Mouse (Mus musculus) megakaryocyte-erythroid progenitor cell, adult 5-6 weeks (primary cell): ENCODE results near the gene Scnn1g. TPM values are rescaled to one million over a fixed set of nuclear protein-coding genes. Genes with fewer than 3 reads are reported as not detected.

Experiments
- ATAC-seq: replicated peaks from 2 replicates; pipeline ENCODE4 v1.8.0; 2016; ENCODE audit warnings: mild to moderate bottlenecking, inconsistent platforms; ENCODE audit not compliant: severe bottlenecking, poor library complexity, low FRiP score, low TSS enrichment
- total RNA-seq, 2 experiments: library from RNA; stranded (forward) in 1 of 2; stranded (reverse) in 1 of 2; fragments of 200-1000, 215-1000 nt in 1 of 2; fragments of >200 nt in 1 of 2; fragmentation: Nextera tagmentation in 1 of 2; gene quantifications; 2 replicates each; pipeline ENCODE4 v1.2.3; 2014 to 2017

Gene Scnn1g
- total RNA-seq (2014; fragmentation: Nextera tagmentation) (not detected in 2 replicates), total RNA-seq (2017) (not detected in 2 replicates)

DNA sequence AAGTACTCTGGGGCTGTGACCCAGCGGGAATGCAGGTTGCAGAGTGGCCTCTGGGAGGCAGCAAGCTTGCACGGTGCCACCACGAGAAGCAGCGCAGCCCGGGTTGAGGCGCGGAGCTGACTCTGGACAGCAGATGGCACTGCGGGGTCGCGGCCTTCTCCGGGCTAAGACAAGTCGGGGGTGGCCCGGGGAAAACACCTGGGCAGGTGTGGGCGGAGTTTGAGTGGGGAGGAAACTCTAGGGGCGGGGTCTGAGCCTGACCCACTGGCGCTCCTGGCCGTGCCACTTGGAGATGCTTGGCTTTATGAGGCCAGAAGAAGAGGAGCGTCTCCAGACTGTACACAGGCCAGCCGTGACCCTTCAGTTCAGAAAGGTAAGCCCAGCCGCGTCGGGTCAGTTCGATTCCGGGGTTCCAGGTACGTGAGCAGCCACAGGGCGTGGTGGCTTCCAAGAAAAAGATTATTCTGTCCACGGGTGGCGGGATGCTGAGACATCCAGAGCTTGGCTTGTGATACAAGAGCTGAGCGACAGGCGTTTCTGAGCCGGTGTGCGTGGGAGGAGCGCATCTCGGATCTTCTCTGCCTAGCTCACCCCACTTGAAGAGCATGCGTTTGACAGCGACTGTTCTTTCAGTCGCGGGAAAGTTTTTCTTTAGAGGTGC, at the start of gene Scnn1g:
TSS of gene Scnn1g (plus strand) at position 309 of the 661 bp plus-strand sequence.
- peak; percentile 100 for ATAC-seq

DNA sequence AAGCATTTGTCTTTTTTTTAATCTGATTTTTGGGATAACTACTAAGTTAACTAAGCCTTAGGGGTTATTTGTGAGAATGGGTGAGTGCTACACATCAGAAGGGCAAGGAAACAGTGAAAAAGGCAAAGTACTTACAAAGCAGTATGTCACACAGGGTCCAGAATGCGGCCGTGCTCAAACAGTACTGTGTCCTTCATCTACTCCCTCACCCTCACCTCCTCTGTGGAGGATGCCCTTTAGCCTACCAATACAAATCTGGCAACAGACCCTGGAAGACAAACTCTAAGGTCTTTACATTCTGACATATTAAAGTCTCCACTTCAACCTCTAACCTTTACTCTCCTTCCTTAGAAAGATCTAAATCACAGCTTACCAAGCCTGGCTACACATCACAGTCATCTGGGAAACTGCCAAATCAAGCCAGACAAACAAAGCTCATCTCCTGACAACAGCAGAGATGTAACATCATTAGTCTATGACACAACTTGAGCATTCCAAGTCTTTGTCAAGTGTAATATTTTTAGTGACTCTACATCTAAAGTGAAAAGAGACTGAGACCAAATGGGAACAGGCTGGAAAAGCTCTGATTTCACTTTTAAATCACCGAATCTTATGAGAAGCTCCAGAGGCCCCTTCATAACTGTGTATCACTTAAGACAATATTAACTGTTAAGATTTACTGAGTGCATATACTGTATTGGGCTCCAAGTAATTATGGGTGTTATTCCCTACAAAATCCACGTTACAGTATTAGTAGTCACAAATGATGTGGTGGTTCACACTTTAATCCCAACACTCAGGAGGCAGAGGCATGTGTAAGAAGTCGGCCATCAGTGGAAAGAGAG, 48.9 kb upstream of the Scnn1g start:
- ATAC-seq, result no peak

DNA sequence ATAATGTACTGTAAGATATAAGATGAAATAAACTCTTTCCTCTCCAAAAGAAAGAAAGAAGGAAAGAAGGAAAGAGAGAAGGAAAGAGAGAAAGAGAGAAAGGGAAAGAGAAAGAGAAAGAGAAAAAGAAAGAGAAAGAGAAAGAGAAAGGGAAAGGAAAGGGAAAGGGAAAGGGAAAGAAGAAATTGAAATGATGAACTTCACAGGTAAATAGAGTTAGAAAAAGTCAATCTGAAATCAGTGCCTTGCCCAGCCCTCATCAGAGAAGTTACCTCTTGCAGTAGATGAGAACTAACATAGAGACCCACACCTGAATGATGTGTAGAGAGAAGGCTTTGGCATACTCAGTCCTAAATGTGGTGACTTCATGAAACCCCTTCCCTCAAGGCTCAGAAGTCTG, 44.9 kb upstream of the Scnn1g start:
- ATAC-seq, result no peak

DNA sequence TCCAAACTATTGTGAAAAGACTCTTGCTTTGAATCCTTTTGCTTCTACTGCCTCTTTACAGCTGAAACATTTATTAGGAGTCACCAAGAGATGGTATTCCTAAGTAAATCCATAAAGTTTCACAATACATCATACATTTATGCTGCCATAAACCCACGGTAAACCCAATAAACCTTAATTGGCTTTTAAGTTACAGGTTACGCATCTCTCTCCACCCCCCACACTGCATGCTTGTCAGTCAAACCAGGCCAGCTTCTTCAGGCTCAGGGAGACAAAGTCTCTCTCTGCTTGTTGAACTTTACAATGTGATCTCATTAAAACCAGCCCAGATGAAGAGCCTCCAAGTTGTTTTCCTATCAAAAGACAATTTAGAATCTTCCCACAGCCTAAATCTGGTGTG, 42.5 kb upstream of the Scnn1g start:
- ATAC-seq, result no peak

DNA sequence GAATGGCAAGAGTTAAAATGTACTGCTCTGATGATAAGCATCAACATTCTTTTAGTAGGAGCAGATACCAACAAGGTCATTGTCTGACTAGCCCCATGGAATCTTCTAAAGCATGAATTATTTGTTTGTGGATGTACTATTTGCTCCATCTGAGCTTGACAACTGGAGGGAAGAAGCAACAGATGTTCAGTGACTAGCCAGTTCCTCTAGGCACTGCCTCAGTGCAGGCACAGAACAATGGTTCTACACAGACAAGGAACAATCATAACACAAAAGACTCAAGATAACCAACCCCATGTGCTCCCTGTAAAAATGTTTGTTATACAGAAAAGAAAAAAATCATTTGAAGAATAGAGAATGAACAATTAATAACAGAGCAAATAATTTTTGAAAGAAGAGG, 37.1 kb upstream of the Scnn1g start:
- no peak for ATAC-seq

DNA sequence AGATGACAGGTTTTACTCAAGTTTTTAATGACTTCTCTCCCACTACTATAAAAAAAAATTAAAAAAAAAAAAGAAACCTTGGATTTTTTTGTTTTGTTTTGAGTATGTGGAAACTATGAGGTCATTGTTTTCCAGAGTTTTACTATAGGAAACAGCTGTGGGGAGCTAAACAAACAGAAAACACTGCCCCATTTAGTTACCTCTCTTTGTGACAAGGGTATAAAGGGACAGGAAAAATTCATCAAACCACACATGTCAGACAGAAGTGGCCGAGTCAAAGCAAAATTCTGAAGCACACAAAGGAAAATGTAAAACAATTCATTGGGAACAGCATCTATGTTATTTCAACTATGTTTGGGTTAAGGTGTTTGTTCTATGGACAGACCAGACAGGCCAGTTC, 36.7 kb upstream of the Scnn1g start:
- no peak for ATAC-seq

DNA sequence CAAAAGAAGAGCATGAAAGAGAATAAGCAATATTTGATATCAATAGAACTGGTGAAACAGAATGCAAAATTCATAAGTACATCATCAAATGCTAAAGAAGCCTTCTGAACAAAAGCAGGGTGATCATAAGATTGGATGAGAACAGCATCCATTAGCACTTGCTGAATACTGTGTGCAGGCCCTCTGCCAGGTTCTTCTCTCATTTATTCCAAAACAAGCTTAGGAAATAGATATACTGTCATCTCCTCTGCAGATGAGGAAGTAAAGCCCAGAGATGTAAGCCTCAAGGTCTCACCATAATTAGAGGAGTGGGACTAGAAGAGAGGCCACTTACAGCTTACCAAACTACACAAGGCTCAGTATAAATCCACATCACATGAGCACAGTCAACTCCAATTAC, 35.1 kb upstream of the Scnn1g start:
- ATAC-seq, result no peak

DNA sequence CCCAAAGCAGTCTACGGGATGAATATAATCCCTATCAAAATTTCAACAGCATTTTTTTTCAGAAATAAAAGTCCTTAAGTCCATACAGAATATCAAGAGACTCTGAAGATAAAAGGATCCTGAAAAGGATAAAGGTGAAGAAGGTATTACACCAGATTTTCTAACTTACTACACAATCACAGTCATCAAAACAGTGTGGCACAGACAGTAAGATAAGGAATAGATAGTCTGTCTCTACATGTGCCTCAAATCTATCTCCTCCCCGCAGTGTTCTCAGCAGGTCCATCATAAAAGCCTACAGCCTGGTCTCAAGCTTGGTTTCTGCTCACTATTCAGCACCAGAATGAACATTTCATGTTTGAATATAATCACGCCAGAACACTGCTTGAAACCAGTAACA, 33.8 kb upstream of the Scnn1g start:
- ATAC-seq, result no peak

DNA sequence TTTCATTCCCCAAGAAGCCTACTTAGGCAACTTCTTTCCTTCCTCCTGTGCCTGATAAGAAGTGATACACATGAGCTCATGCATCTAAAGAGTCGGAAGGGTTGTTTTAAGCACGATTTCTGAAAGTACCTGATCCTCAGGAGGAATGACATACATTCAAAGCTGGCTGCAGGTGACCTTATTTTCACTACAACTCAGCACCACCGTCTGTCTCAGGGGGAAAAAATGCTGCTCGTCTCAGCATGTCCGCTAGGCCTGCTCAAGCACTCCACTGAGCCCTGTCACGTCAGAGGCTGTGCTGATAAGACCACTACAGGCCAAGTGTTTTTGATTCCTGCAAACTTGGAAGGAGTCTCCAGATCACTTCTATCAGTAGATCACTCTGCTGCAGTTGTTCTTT, 32.3 kb upstream of the Scnn1g start:
- ATAC-seq, result peak; percentile 55

DNA sequence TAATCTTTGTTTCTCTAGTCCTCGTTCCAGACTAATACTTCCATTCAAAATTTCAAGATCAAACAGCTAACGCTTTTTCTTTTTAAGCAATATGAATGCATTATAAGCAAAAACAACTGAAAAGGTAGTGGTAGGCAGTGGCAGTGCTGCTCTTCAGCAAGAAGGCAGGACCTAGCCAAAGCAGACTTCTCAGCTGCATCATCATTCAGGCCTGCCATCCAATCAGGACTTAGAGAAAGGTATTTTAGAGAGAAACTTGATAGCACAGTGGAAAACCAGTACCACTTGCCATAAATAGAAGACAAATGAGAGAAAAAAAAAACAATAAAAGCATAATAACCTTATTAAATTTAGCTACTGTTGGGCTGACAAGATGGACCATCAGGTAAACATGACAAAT, 29.2 kb upstream of the Scnn1g start:
- ATAC-seq, result no peak

DNA sequence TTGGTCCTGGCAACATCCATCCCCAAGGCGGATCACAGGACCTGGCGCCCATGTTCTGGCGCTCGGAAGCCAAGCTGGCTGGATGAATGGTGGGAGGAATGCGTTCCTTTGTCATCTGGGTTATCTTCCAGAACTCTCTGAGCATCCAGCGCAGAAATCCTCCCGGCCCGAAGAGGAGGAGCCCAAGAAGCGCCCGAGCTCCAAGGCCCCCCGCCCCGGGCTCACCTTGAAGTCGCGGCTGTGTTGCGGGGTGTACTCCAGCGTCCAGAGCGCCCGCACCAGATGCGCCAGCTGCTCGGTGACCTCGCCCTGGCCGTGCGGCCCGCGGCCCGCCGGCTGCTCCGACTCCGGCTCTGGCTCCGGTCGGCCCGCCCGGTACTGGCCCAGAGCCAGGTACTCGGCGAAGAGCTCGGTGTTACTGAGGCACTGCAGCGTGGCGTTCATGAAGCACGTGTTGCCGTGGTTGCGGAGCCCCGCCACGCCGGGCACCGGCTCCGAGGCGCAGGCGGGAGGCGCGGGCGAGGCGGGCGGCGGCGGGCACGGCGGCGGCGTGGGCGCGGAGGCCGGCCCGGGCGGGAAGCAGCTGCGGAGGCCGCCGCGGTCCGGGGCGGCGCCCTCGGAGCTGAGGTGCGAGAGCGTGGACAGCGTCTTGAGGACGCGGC, 27.7 kb upstream of the Scnn1g start:
- ATAC-seq, result peak; percentile 19

DNA sequence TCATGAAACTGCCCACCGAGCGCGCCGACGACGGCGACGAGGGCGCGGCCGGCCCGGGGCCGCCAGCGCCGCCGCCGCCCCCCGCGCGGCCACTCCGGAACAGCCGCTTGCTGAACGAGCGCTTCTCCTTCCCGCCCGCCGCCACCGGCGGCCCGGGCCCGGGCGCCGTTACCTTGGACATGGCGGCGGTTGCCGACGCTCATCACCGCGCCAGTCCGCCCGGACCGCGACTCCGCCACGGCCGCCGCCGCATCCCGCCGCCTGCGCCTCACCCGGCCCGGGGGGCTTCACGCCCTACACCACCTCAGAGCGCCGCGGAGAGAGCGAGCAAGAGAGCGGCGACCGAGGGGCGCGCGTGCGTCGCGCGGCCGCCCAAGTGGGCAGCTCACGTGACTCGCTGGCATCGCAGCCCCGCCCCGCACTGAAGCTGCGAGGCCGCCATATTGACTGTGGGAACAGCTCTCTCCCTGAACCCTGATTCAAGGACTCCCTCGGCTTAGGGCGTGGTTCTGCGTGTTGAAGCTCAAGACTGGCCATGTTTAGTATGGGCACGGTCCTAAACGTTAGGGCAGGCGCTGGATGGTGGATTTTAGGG, 27.1 kb upstream of the Scnn1g start, which contains the start of gene Usp31:
TSS of gene Usp31 (minus strand) at position 181 of the 595 bp plus-strand sequence.
- ATAC-seq, result peak; percentile 97

DNA sequence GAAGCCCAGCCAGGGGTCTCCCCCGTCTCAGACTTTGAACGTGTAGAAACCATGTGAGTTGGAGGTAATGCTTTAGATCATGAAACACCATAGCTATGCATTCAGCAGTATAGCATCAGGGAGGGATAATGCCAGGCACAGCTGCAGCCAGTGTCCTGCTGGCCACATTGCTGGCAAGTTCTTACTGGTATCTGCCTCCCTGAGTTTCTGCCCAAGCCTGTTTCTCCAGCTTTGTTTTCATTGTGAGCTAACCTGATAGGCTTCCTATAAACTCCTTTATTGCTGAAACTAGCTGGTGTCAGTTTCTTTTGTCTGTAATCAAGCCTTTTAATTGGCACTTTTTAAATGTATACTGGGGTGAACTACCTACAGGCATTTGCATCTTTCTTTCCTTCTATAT, 23.1 kb upstream of the Scnn1g start:
- ATAC-seq, result no peak

DNA sequence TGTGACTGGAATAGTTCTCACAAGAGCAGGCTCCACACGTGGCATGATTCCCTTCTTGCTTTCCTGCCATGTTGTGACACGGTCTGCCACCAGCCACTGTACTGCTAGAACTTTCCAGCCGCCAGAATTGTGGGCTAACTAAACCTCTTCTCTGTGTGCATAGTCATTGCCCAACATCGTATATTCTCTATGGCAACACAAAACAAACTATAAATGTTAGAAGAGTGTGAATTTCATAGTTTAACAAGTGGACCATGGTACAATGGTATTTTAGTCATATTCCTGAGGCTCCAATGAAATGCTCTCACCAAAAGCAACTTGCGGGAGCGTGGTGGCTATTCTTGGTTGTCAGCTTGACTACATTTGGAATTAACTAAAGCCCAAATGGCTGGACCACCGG, 17.2 kb upstream of the Scnn1g start:
- ATAC-seq, result no peak

DNA sequence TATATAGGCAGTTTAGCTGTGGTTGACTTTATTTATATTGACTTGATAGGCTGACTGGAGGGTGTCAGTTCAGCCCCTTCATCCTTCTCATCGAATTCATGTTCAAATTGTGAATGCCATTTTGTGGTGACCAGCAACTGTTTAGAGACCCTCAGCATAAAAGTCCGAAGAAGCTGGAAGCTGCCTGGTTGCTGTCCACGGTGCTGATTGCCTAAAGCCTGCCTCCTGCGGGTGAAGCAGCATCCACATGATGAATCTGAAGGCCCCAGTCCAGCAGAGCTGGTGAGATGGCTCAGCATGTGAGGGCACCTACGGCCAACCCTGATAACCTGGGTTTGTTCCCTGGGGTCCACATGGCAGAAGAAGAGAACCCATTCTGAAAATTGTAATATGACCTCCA, 4.1 kb upstream of the Scnn1g start:
- 0 out of 2 replicates have a peak, but pooled peaks have one; percentile 49 for ATAC-seq

DNA sequence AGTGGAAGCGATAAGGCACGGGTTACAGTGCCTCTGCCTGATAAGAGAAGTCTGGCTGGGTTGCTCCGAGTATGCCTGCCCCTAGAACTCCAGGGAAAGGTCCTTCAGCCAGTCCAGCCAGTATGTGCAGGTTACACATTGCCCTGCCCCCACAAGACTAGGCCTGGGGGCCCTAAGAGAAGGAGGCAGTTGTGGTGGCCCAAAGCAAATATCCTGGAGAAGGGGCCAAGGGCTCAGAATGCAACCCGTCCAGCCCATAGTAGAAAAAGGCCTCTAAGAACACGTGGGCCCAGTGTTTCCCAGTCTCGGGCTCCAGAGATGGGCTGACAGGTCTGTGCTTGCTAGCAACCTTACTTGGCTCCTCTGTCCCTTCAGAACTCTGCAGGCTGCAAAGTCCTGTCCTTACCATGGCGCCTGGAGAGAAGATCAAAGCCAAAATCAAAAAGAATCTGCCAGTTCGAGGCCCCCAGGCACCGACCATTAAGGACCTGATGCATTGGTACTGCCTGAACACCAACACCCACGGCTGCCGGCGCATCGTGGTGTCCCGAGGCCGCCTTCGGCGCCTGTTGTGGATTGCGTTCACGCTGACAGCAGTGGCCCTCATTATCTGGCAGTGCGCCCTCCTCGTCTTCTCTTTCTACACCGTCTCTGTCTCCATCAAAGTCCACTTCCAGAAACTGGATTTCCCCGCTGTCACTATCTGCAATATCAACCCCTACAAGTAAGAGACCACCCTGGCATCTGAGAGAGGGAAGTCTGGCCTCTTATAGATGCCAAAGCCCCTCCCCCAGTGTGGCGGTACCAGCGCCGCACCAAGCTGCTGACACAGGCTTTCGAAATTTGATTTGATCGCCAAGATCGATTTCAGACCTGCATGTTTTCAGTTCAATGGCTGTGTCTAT, 3.5 kb downstream of the Scnn1g start:
- no peak for ATAC-seq

DNA sequence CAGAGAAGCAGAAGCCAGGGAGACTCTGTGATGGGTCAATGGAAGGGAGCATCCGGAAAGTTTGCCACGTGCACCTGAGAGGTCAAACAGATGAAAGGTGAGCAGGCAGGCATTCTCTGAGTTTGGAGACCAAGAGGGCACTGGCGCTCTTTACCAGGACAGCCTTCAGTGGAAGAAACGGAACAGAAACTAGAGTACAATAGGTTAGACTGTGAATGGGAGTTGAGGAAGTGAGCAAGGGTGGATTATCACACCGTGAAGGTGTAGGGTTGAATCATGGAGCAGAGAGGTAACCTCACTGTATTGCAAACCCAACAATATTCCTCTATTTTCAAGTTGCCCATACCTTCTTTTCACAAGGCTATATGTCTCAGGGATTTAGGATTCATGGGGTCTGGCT, 16.0 kb downstream of the Scnn1g start:
- no peak for ATAC-seq

DNA sequence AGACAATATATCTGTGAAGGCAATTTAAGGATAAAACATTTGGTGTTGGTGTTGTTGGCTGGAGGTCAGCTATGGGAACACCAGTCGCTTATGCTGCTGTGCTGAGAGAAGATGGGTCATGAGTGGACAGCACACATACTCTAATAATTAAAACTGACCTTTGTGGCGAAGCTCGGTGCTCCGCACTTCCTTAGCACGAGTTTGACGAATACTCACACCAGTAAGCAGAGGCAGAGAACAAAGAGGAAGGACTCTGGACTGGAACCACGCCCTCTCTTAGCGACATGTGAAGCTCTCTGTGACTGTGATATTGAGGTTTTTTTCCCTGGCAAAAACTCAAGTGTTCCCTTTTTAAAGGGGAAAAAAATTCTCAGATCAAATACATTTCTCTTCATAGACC, 20.5 kb downstream of the Scnn1g start:
- no peak for ATAC-seq

DNA sequence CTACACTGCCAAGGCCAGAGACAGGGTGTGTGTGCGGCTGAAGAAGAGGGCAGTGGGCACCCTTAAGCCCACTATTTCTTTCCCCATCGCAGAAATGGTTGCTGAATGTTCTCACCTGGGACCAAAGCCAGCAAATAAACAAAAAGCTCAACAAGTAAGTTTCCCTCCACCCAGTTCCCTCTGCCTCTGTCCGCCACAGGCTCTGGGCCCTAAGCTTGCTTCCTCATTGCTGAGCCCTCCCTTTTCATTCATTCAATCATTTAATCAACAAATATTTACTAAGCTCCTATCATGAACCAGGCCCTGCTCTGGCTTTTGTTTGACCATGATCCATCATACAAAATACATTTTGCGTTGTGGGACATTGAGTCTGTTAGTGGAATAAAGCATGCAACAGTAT, 29.0 kb downstream of the Scnn1g start:
- no peak for ATAC-seq
